Mouse (Mus musculus) small intestine, adult 2 months (tissue): ENCODE results near the gene Gm49416.

Experiments used
- CTCF ChIP-seq: fragments of 200-500 bp; IDR thresholded peaks from 2 replicates; pipeline ENCODE4 v1.5.1; 2012; ENCODE audit warnings: low read depth, mild to moderate bottlenecking, control low read depth, inconsistent platforms, low read length, moderate library complexity, mixed read lengths; ENCODE audit not compliant: insufficient replicate concordance, insufficient read length; ENCODE audit errors: extremely low read depth
- POLR2A ChIP-seq: fragments of 200-500 bp; IDR thresholded peaks from 2 replicates; pipeline ENCODE4 v1.6.1; 2012; ENCODE audit warnings: low read depth, mild to moderate bottlenecking, control low read depth, inconsistent platforms, low read length, moderate library complexity

DNA sequence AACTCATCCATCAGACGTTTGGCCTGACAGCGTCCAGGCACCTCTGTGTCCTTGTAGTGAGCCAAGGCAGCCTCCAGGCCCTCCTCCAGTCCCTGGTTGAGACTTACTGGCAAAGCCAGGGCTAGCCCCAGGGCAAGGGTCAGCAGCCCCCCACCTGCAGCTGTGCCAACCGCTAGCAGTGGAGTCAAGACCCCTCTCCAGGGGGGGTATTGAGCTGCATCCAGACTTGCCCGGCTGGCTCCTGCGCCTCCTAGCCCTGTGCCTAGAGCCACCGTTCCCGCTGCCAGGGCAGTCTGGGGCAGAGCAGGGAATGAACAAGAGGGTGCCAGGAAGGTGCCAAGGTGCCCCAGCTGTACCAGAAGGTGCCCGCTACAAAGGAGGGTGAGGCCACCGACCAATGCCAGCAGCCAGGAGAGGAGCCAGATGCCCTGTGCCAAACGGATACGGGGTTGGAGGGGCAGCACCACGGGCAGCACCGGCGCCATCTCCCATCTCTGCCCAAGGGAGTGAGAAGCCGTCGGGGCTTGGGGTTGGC is 40.0 kb downstream of the Gm49416 start:
- TF ChIP-seq POLR2A (no peak), CTCF (no peak)
